Mouse (Mus musculus): ENCODE data around the gene Clstn1. TPM values are rescaled to one million over a fixed set of nuclear protein-coding genes. Genes with fewer than 3 reads are reported as not detected.

Gene Clstn1
- polyA plus RNA-seq, 1 experiment from 2014 or later = 34.3 TPM

DNA sequence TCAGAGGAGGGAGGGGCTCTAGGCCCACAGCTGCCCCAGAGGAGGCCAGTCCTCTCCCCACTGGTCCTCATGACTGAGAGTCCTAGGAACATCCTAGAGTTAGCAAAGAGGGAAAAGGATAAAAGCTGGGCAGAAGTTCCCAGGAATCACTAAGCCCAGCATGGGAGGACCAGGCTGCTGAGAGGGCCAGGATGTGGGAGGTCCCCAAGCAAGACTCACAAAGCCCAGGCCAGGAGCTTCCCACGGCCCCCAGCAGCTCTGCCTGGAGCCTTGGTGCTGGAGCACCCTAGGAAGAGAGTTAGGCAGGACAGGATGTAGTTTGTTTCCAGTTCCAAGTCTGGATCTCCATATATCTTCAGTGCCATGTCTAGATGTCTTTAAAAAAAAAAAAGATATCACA is 91.7 kb downstream of the Clstn1 start:
- ATAC-seq = no peak
- no peak for TF ChIP-seq CTCF (IDR thresholded peaks at IDR 0.05; ENCODE audit: low read depth)
- Histone ChIP-seq H3K4me1 (replicated peaks; ENCODE audit: control insufficient read depth, insufficient read depth, low read length) (no peaks in the 10 kb centered on the region), H3K36me3 (ENCODE audit: control insufficient read depth, insufficient read depth) (no peaks in the 10 kb centered on the region), H3K27ac (ENCODE audit: low read depth, low read length) (no peak overlapping the region), H3K4me2 (replicated peaks; ENCODE audit: low read depth) (no peak overlapping the region), H3K27me3 (replicated peaks; ENCODE audit: control insufficient read depth, insufficient read depth, low read length) (peaks cover 32% of the 10 kb centered on the region), H3K4me3 (ENCODE audit: low read depth, low read length) (no peak overlapping the region), H3K9ac (ENCODE audit: low read depth, low read length) (no peak overlapping the region), H3K9me3 (ENCODE audit: control insufficient read depth) (no peaks in the 10 kb centered on the region)
- WGBS = 89% methylated on average over 1 of the region's 1 CpGs

DNA sequence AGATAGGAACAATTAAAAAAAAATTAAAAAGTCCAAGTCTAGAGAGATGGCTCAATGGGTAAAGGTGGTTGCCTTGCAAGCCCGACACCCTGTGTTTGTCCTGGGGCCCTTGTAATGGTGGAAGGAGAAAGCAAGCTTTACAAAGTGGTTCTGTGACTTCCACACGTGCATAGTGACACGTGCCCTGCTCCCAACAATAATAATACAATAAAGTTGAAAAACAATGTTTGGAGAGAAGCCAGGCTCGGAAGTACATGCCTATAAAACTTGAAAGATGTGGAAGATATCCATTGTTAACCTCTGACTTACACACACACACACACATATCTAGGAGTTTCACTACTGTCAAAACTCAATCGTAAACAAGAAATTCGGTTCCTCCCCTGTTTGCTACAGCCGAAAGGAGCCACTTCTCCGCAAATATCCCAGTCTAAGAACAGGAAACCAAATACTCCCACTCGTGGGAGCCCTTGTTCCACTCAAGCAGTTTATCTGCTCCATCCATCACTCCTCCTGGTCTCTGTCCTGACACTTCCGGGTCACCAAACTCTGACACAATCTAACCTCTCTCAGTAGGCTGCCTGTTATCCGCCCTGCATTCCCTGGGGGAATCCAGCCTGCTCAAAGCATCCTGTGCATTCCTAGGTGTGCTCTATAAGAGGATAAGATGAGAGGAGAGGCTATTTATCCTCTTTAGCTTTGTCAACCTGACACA is 92.9 kb downstream of the Clstn1 start:
- Histone ChIP-seq H3K4me3 (ENCODE audit: low read depth, low read length) (no peak overlapping the region), H3K9ac (ENCODE audit: low read depth, low read length) (no peak overlapping the region), H3K27me3 (replicated peaks; ENCODE audit: control insufficient read depth, insufficient read depth, low read length) (peaks cover 22% of the 10 kb centered on the region), H3K27ac (ENCODE audit: low read depth, low read length) (no peak overlapping the region), H3K4me1 (replicated peaks; ENCODE audit: control insufficient read depth, insufficient read depth, low read length) (0 out of 2 replicates have a peak, but pooled peaks cover 4% of the 10 kb centered on the region), H3K36me3 (ENCODE audit: control insufficient read depth, insufficient read depth) (no peaks in the 10 kb centered on the region), H3K4me2 (replicated peaks; ENCODE audit: low read depth) (no peak overlapping the region), H3K9me3 (ENCODE audit: control insufficient read depth) (no peaks in the 10 kb centered on the region)
- TF ChIP-seq CTCF (IDR thresholded peaks at IDR 0.05; ENCODE audit: low read depth) = no peak
- 52% methylated on average over 11 of the region's 11 CpGs for WGBS
- no peak for ATAC-seq

DNA sequence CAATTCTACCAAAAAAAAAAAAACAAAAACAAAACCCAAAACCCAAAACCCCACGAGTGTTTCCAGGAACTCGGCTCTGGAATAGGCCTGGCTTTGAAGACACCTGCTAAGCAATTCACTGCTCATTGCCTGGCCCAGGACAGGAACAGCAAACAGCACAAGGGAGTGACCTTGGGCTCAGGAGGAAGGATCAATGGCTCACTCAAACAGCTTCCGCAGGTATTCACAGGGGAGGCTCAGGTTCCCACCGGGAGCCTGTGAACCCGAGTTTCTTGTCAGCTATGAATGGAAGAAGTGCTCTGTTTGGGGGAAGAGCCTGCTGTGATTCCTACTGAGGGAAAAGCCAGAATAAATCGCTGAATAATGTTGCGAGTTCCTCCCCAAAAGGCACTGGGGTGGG is 97.6 kb downstream of the Clstn1 start:
- no peak overlapping the region for H3K9ac ChIP-seq (ENCODE audit: low read depth, low read length)
- H3K4me2 ChIP-seq (replicated peaks; ENCODE audit: low read depth) = no peak overlapping the region
- no peaks in the 10 kb centered on the region for H3K27me3 ChIP-seq (replicated peaks; ENCODE audit: control insufficient read depth, insufficient read depth, low read length)
- no peak for ATAC-seq
- H3K27ac ChIP-seq (ENCODE audit: low read depth, low read length) = no peak overlapping the region
- H3K4me3 ChIP-seq (ENCODE audit: low read depth, low read length) = no peak overlapping the region
- no peak for TF ChIP-seq CTCF (IDR thresholded peaks at IDR 0.05; ENCODE audit: low read depth)
- H3K36me3 ChIP-seq (ENCODE audit: control insufficient read depth, insufficient read depth) = no peaks in the 10 kb centered on the region
- WGBS = 23% methylated on average over 7 of the region's 7 CpGs
- no peaks in the 10 kb centered on the region for H3K9me3 ChIP-seq (ENCODE audit: control insufficient read depth)
- 0 out of 2 replicates have a peak, but pooled peaks cover 4% of the 10 kb centered on the region for H3K4me1 ChIP-seq (replicated peaks; ENCODE audit: control insufficient read depth, insufficient read depth, low read length)

DNA sequence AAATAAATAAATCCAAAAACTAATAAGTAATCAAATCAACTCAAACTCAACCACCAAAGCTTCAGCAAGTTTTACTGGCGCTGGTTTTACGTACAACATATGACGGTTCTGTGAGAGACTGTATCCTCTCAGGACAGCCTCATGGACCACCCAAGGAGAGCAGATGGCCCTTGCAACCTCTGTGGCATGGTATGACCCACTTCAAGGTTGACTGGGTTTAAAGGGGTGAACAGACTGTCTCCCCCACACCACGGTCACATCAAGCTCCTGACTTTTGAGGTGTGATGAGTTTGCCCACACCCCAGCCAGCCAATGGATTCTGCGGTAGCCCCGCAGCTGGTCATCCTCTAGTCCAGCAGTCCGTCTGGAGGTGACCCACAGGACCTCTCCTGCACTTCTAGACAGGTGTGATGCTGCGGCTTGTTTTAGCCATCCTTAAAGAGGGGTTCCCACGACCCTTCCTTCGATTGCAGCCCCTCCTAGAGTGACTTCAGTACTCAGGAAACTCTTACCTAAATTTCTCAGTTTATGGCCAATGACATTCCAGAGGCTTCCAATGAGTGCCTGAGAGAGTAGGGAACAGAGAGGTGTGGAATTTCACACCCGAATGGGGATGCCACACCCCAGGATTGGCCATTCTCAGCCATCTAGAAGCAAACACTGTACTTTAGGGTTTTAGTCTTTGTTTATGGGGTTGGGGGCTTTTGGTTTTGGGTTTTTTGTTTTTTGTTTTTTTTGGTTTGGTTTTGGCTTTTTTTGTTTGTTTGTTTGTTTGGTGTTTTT is 98.8 kb downstream of the Clstn1 start:
- Histone ChIP-seq H3K4me3 (ENCODE audit: low read depth, low read length) (no peak overlapping the region), H3K4me2 (replicated peaks; ENCODE audit: low read depth) (no peak overlapping the region), H3K27me3 (replicated peaks; ENCODE audit: control insufficient read depth, insufficient read depth, low read length) (no peaks in the 10 kb centered on the region), H3K36me3 (ENCODE audit: control insufficient read depth, insufficient read depth) (no peaks in the 10 kb centered on the region), H3K27ac (ENCODE audit: low read depth, low read length) (no peak overlapping the region), H3K9ac (ENCODE audit: low read depth, low read length) (no peak overlapping the region), H3K9me3 (ENCODE audit: control insufficient read depth) (no peaks in the 10 kb centered on the region), H3K4me1 (replicated peaks; ENCODE audit: control insufficient read depth, insufficient read depth, low read length) (0 out of 2 replicates have a peak, but pooled peaks cover 4% of the 10 kb centered on the region)
- no peak for ATAC-seq
- TF ChIP-seq CTCF (IDR thresholded peaks at IDR 0.05; ENCODE audit: low read depth) = no peak
- WGBS = 76% methylated on average over 11 of the region's 11 CpGs

DNA sequence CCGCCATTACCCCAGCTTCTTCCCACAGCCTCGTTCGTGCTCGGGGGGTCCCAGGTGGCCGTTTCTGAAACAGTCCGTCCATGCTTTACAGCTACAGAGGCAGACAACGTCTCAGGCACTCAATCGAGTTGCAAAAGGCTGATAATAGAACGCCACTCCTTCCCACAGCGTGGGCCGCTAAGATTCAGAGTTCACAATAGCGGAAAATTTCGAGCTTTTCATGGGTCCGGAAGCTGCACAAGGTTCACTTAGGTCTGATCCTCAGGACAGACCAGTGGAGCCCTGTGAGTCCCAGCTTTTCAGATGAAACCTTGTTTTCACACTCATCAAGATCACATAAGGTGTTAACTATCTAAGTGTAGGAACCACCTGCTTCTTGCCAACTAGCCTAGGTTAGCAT is 102.6 kb downstream of the Clstn1 start:
- Histone ChIP-seq H3K4me2 (replicated peaks; ENCODE audit: low read depth) (no peak overlapping the region), H3K4me3 (ENCODE audit: low read depth, low read length) (no peak overlapping the region), H3K27ac (ENCODE audit: low read depth, low read length) (no peak overlapping the region), H3K27me3 (replicated peaks; ENCODE audit: control insufficient read depth, insufficient read depth, low read length) (no peaks in the 10 kb centered on the region), H3K4me1 (replicated peaks; ENCODE audit: control insufficient read depth, insufficient read depth, low read length) (0 out of 2 replicates have a peak, but pooled peaks cover 1% of the 10 kb centered on the region), H3K9me3 (ENCODE audit: control insufficient read depth) (no peaks in the 10 kb centered on the region), H3K36me3 (ENCODE audit: control insufficient read depth, insufficient read depth) (no peaks in the 10 kb centered on the region), H3K9ac (ENCODE audit: low read depth, low read length) (no peak overlapping the region)
- no peak for TF ChIP-seq CTCF (IDR thresholded peaks at IDR 0.05; ENCODE audit: low read depth)
- WGBS = 80% methylated on average over 14 of the region's 14 CpGs
- ATAC-seq = no peak

DNA sequence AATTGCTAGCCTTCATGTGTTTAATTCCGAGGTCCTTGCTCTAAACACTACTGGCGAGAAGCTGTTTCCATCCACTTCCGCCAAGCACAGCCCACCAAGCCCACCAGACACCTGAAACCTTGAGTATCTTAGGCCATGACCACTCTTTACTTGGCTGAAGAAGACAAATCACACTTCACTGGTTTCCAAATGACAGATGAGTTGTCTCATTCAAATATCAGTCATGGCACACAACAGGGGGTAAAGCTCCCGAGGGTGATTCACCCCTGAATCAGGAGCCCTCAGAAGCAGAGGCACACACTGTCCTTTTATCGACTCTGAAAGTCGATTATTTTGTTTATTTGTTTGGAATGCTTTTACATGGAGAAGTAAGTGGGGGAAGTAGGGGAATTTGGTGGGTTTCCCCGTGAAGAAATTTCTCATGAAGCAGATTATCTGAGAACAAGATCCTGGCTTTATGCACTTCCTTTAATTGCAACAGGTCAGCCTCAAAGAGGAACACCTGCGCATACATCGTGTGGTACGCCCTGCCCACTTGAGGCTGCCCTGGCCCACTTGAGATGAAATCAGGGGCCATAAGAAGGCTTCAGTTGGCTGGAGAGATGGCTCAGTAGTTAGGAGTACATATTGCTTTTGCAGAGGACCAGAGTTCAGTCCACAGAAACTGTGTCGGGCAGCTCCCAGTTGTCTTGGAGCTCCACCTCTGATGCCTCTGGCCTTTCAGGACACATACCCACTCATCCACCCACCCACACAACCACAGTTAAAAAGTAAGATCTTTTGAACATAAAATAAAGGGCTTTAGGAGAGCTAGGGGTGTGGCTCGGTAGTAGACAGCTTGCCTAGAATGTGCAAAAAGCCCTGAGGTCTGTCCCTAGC is 103.8 kb downstream of the Clstn1 start:
- Histone ChIP-seq H3K9me3 (ENCODE audit: control insufficient read depth) (no peaks in the 10 kb centered on the region), H3K4me2 (replicated peaks; ENCODE audit: low read depth) (no peak overlapping the region), H3K4me1 (replicated peaks; ENCODE audit: control insufficient read depth, insufficient read depth, low read length) (no peaks in the 10 kb centered on the region), H3K27me3 (replicated peaks; ENCODE audit: control insufficient read depth, insufficient read depth, low read length) (no peaks in the 10 kb centered on the region), H3K4me3 (ENCODE audit: low read depth, low read length) (no peak overlapping the region), H3K27ac (ENCODE audit: low read depth, low read length) (no peak overlapping the region), H3K9ac (ENCODE audit: low read depth, low read length) (no peak overlapping the region), H3K36me3 (ENCODE audit: control insufficient read depth, insufficient read depth) (no peaks in the 10 kb centered on the region)
- WGBS = 80% methylated on average over 12 of the region's 12 CpGs
- no peak for ATAC-seq
- no peak for TF ChIP-seq CTCF (IDR thresholded peaks at IDR 0.05; ENCODE audit: low read depth)
